Mouse (Mus musculus) cerebral cortex, adult 2 months (tissue): ENCODE measurements around the gene Aph1a.

ENCODE experiments used
- WGBS: fragments of 180-500 bp; shearing (Covaris S2); methylation state at CpG from one replicate; pipeline ENCODE4 v1.1.7; 2018; 5-methylcytosine and 5-hydroxymethylcytosine counted together

Gene Aph1a

GRCm38 (mm10) chr3:95920532-95920931 lies 26.8 kb downstream of the Aph1a start:
- 87% methylated on average over 2 of the region's 2 CpGs for WGBS

- 96% methylated on average over 7 of the region's 7 CpGs for WGBS
Observed at GRCm38 (mm10) chr3:95923429-95923828, 29.7 kb downstream of the Aph1a start.

- 74% methylated on average over 4 of the region's 4 CpGs for WGBS
Observed at GRCm38 (mm10) chr3:95924185-95924584, 30.4 kb downstream of the Aph1a start.

- WGBS, result 86% methylated on average over 5 of the region's 5 CpGs
Observed at GRCm38 (mm10) chr3:95925087-95925486, 31.3 kb downstream of the Aph1a start.

- 66% methylated on average over 6 of the region's 6 CpGs for WGBS
Observed at GRCm38 (mm10) chr3:95928261-95928657, 34.5 kb downstream of the Aph1a start.

- WGBS, result under 1% methylated on average over 49 of the region's 49 CpGs
Observed at GRCm38 (mm10) chr3:95928658-95929503, 35.1 kb downstream of the Aph1a start, which contains the start of gene Anp32e. TSS of gene Anp32e (plus strand) at chr3:95929246.

- under 1% methylated on average over 105 of the region's 105 CpGs for WGBS
Observed at GRCm38 (mm10) chr3:95929581-95930470, 36.1 kb downstream of the Aph1a start.

- WGBS, result 7% methylated on average over 5 of the region's 5 CpGs
Observed at GRCm38 (mm10) chr3:95930471-95930789, 36.7 kb downstream of the Aph1a start.

GRCm38 (mm10) chr3:95931471-95931870 lies 37.7 kb downstream of the Aph1a start:
- 96% methylated on average over 1 of the region's 1 CpGs for WGBS

- WGBS, result 41% methylated on average over 1 of the region's 1 CpGs
Observed at GRCm38 (mm10) chr3:95932157-95932556, 38.4 kb downstream of the Aph1a start.

- WGBS, result 91% methylated on average over 7 of the region's 7 CpGs
Observed at GRCm38 (mm10) chr3:95932566-95932965, 38.8 kb downstream of the Aph1a start.

GRCm38 (mm10) chr3:95933111-95933750 lies 39.5 kb downstream of the Aph1a start:
- 89% methylated on average over 7 of the region's 7 CpGs for WGBS

GRCm38 (mm10) chr3:95934448-95934847 lies 40.7 kb downstream of the Aph1a start:
- WGBS, result 82% methylated on average over 1 of the region's 1 CpGs

GRCm38 (mm10) chr3:95938217-95938616 lies 44.4 kb downstream of the Aph1a start:
- WGBS, result 96% methylated on average over 8 of the region's 8 CpGs

- 91% methylated on average over 15 of the region's 15 CpGs for WGBS
Observed at GRCm38 (mm10) chr3:95938835-95939234, 45.1 kb downstream of the Aph1a start.

GRCm38 (mm10) chr3:95942749-95943148 lies 49.0 kb downstream of the Aph1a start:
- WGBS, result 87% methylated on average over 6 of the region's 6 CpGs

GRCm38 (mm10) chr3:95943226-95943625 lies 49.5 kb downstream of the Aph1a start:
- 92% methylated on average over 7 of the region's 7 CpGs for WGBS

GRCm38 (mm10) chr3:95944742-95945141 lies 51.0 kb downstream of the Aph1a start:
- WGBS, result 92% methylated on average over 8 of the region's 8 CpGs

- 82% methylated on average over 14 of the region's 14 CpGs for WGBS
Observed at GRCm38 (mm10) chr3:95945731-95946240, 52.0 kb downstream of the Aph1a start.
